Mouse (Mus musculus): ENCODE measurements around the gene Tmem231.

Gene Tmem231

GRCm38 (mm10) chr8:111865857-111866256 is 67.8 kb downstream of the Tmem231 start:
- DNase-seq (ENCODE audit: extremely low read depth, insufficient read length, low spot score) = no peak

- no peak for DNase-seq (ENCODE audit: extremely low read depth, insufficient read length, low spot score)
Measured at GRCm38 (mm10) chr8:111865130-111865852, 68.4 kb downstream of the Tmem231 start.

GRCm38 (mm10) chr8:111864648-111865047 is 69.0 kb downstream of the Tmem231 start:
- DNase-seq (ENCODE audit: extremely low read depth, insufficient read length, low spot score) = no peak

- DNase-seq (ENCODE audit: extremely low read depth, insufficient read length, low spot score) = no peak
Measured at GRCm38 (mm10) chr8:111863280-111863679, 70.4 kb downstream of the Tmem231 start.
